Mouse (Mus musculus) left cerebral cortex, adult 11 months (tissue): ENCODE measurements around the gene March5.
"Not testable (repeated sequence)": the region's sequence is repeated elsewhere in the genome, so short reads cannot be mapped to it uniquely, and the experiment has no call there.

ENCODE experiments used
- DNase-seq: peaks from one replicate; pipeline ENCODE4 v3.0.0; 2022; ENCODE audit warnings: low spot score

The March5 gene

GRCm38 (mm10) chr19:37207303-37208175, at the start of gene March5:
Gene March5, plus strand, starts transcription at chr19:37207543.
- DNase-seq = peak; percentile 79

GRCm38 (mm10) chr19:37172096-37172495, 35.2 kb upstream of the March5 start:
- DNase-seq = no peak

GRCm38 (mm10) chr19:37172566-37173130, 34.7 kb upstream of the March5 start:
- DNase-seq = no peak

DNA sequence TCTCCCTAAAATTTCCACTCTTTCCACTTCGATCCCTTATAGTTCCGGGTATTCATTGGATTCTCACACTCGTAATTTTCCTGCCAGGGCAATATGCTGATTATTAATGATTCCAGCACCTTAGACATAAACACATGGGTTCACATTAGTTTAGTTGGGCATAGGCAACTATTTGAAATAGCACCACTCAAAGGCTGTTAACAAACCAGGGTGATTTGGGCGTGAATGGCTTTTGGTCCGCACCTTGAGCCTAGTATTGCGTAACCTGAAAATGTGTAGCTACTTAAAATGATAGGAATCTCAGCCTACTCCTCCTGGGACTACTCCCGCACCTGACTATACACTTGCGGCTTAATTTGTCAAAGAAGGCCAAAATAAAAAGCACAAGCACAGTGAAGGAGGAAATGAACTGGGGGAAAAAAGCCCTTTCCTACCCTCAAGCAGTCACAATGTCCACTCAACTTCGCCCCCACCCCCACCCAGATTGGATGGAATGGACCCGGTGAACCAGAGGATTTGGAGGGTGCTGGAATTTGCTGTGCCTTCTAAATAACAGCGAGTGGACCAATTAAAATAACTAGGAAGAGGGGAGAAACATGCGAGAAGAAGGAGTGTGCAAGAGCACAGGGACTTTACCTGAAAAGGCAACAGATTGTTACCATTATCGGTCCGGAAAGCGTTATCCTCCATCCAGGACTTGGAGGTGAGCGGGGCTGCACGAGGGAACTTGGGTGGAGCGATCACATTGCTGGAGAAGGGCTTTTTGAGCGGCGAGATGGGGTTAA, 33.8 kb upstream of the March5 start:
- no peak for DNase-seq

DNA sequence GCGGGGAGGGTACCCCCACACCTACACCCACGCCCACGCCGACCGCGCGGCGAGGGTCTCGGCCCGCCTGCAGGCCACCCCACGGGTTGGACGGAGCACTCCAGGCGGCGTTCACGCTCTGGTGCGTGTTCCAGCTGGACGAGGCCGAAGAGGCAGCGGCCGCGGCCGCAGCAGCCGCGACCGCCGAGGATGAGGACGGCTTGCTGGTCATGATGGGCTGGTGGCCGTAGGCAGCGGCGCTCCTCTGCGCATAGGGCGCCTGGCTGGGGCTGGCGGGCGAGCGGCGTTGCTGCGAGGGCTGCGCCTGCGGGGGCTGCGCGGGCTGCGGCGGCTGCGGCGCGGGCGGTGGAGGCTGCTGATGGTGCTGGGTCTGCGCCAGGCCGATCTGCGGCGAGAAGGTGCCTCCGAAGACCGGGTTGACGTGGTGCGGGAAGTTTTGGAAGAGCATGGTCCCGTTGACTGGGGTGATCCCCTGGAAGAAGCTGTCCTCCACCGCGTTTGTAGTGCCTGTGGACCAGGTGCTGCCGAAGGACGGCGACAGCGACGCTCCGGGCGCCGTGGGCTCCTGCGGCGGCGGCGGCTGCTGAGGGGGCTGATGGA, 33.1 kb upstream of the March5 start:
- no peak for DNase-seq

GRCm38 (mm10) chr19:37174716-37175435, 32.5 kb upstream of the March5 start:
- DNase-seq = peak; percentile 49

DNA sequence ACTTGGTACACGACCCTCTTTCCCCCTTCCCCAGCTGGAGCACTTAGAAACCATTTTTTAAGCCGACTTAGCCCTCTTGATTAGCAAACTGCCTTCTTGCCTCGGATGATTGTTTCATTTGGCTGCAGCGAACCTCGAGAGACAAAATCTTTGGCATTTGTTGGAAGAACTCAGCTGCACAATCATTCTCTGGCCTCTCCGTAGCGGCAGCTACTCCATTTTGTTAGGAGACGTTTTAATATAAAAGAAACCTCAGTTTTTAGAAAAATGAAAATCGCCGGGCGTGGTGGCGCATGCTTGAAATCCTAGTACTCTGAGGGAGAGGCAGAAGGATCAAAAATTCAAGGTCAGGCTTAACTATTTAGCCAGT, 31.9 kb upstream of the March5 start:
- no peak for DNase-seq

DNA sequence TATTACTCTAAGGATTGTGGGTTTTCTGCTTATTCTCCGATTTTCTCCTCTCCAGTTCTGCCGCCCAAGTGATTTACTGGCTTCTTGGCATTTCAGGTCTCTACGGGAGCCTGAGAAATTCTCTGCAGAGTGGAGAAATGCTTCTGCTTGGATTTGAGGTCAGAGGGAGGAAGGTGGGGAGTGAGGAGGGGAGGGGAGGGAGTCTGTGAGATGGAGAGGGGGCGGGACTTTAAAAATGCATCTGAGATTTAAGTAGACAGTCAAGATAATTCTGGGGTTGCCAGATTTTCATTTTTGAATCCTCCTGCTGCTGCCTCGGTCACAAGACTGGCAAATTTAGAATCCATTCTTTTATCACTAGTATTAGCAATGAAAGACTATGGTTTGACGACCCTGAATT, 31.4 kb upstream of the March5 start:
- peak; percentile 68 for DNase-seq

GRCm38 (mm10) chr19:37176879-37177462, 30.4 kb upstream of the March5 start:
- DNase-seq = no peak

- DNase-seq = peak; percentile 47
These were observed 29.3 kb upstream of the March5 start for GRCm38 (mm10) chr19:37177819-37178708.

DNA sequence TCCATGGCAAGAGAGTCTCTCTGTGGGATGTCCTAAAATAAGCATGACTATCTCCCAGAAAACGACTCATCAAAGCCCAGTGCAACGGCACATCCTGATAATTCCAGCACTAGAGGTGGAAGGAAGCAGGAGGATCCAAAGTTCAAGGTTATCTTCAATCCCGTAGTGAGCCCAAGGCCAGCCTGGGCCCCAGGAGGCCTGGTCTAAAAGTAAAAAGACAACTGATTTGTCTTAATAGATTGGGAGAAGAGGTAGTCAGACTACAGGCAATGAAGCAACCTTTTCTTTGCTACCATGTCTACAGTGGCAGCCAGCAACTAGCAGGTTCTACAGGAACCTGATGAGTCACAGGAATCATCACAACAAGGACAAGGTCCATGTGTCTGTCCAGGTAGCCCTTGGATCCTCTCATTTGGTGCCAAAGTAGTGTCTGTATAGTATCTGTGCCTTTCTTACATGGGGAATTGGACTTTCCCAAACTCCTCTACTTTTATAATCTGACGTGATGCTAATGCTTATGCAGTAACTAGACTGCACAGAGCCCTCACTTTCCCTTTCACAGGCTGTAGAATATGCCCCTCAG, 18.9 kb upstream of the March5 start:
- no peak for DNase-seq

DNA sequence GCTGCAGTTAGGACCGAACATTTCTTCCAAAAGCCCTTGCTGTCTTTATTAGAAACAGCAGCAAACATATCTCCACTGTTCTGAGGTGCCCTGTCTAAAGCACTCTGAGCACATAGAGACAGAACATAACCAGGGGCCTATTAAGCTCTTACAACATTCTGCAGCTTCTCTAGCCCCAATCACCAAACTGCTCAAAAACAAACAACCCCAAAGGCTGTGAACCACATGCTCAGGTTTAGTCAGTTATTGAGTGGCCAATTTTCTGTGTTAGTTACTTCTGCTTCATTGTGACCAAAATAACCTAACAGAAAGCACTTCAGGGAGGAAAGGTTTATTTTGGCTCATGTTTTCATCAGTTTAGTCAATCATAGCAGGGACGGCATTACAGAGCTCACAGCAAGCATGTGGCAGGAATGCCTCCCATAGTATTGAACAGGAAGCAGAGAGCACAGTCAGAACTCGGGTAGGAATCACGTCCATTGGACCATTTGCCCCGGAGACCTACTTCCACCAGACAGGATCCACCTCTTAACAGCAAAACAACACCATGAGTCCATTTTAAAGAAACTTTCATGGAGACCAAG, 14.8 kb upstream of the March5 start:
- no peak for DNase-seq

- DNase-seq = no peak
These were observed 9.0 kb upstream of the March5 start for GRCm38 (mm10) chr19:37198165-37198880.

DNA sequence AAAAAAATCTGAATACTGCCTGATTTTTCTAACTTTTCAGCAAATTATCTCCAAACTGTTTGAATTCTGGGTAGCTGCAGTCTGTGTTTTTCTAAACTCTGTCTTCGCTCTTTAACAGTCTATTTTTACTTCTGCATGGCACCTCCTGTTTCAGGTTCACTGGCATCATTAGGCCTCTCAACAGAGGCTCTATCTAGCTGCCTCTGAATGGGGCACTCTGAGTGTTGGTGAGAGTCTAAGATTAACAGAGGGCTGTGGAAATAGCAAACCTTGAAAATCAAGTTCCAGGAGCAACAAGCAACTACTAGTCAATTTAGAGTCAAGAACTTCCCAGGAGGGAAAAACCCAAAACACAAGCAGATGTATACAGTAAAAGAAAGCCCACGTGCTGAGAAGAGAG, 7.5 kb upstream of the March5 start:
- no peak for DNase-seq

GRCm38 (mm10) chr19:37203371-37203770, 4.0 kb upstream of the March5 start:
- DNase-seq = no peak

DNA sequence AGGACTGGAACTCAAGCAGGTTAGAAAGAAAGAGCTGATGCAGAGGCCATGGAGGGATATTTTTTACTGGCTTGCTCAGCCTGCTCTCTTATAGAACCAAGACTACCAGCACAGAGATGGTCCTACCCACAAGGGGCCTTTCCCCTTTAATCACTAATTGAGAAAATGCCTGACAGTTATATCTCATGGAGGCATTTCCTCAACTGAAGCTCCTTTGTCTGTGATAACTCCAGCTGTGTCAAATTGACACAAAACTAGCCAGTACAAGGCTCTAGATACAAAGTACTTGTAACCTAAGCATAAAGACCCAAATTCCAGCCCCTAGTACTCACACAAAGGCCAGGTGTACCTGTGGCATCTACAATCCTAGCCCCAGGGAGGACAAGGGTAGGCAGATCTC, 2.2 kb upstream of the March5 start:
- not testable (repeated sequence) for DNase-seq

- DNase-seq = peak; percentile 27
These were observed 571 bp upstream of the March5 start for GRCm38 (mm10) chr19:37206641-37207302.

- no peak for DNase-seq
These were observed 923 bp downstream of the March5 start, which contains the start of gene Cpeb3 for GRCm38 (mm10) chr19:37208176-37208755. Gene Cpeb3, minus strand, starts transcription at chr19:37208601.
